Mouse (Mus musculus) liver, embryonic 16.5 days (tissue): Measurements from ENCODE around the gene 4930415O20Rik. TPM values are rescaled to one million over a fixed set of nuclear protein-coding genes. Genes with fewer than 3 reads are reported as not detected.
A peak's percentile ranks its signal among the peaks of the same experiment; 100 is the strongest.

Experiments
- ATAC-seq: fragments of 200-750 bp; cut with Nextera tagmentation; 2 replicates; pipeline ENCODE4 v1.8.0; 2017; ENCODE audit warnings: low read depth, mild to moderate bottlenecking, moderate number of reproducible peaks, moderate library complexity
- H3K27ac ChIP-seq: fragments of 300-500 bp; sonication (generic); 2 replicates; pipeline ENCODE4 v1.5.1; 2014; ENCODE audit warnings: mild to moderate bottlenecking, low read length
- H3K27me3 ChIP-seq: fragments of 300-500 bp; sonication (generic); 2 replicates; pipeline ENCODE4 v1.6.1; 2014; ENCODE audit warnings: low read depth, low read length, mixed read lengths; ENCODE audit not compliant: control insufficient read depth, insufficient read depth
- H3K36me3 ChIP-seq: fragments of 300-500 bp; sonication (generic); 2 replicates; pipeline ENCODE4 v1.6.1; 2014; ENCODE audit warnings: mild to moderate bottlenecking; ENCODE audit not compliant: control insufficient read depth, insufficient read depth
- H3K4me1 ChIP-seq: fragments of 300-500 bp; sonication (generic); 2 replicates; pipeline ENCODE4 v1.6.1; 2014; ENCODE audit warnings: low read depth, low read length, mixed read lengths; ENCODE audit not compliant: control insufficient read depth
- H3K4me2 ChIP-seq: fragments of 300-500 bp; sonication (generic); 2 replicates; pipeline ENCODE4 v1.6.1; 2014; ENCODE audit warnings: low read depth, low read length, mixed read lengths
- H3K4me3 ChIP-seq: fragments of 300-500 bp; sonication (generic); 2 replicates; pipeline ENCODE4 v1.5.1; 2014; ENCODE audit warnings: low read depth, mild to moderate bottlenecking, low read length
- H3K9ac ChIP-seq: fragments of 300-500 bp; sonication (generic); 2 replicates; pipeline ENCODE4 v1.6.1; 2014; ENCODE audit warnings: low read depth, low read length
- H3K9me3 ChIP-seq: fragments of 300-500 bp; sonication (generic); replicated peaks from 2 replicates; pipeline ENCODE4 v1.6.1; 2016; ENCODE audit warnings: low read length; ENCODE audit not compliant: control insufficient read depth
- WGBS: fragments of 180-500 bp; shearing (Covaris S2); extraction: QIAGEN DNeasy Blood & Tissue Kit; methylation state at CpG from one replicate; pipeline ENCODE4 v1.1.7; 2014; ENCODE audit not compliant: insufficient replicate concordance; 5-methylcytosine and 5-hydroxymethylcytosine counted together
- polyA plus RNA-seq: library from polyadenylated mRNA; unstranded; fragments of >200 nt; fragmentation: Nextera tagmentation; extraction: Ambion mirVana; gene quantifications from 2 replicates; pipeline ENCODE4 v1.2.1, GENCODE M21; 2015

Gene 4930415O20Rik
- polyA plus RNA-seq, 1 experiment from 2014 or later = not detected

DNA sequence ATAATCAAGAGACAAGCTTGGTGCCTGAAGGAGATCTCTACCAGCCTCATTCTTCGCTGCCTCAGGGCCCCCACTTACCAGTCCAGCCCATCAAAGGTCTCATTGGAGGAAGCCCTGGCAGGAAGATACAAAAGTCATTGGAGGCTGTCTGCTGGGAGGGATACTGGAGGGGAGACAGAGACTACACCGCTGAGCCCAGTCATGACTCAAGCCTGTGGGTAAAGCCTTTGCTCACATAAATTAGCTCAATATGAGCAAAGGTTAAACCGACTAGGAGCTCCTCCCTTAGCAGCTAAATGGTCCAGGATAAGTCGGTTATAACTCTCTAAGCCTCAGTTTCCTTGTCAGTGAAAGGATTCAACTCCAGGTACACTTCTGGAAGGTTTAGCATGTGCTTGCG lies 24.2 kb downstream of the 4930415O20Rik start:
- 81% methylated on average over 5 of the region's 5 CpGs for WGBS
- H3K4me3 ChIP-seq = no peak overlapping the region
- H3K27ac ChIP-seq = no peak overlapping the region
- H3K4me2 ChIP-seq = no peak overlapping the region
- H3K9ac ChIP-seq = no peak overlapping the region
- H3K9me3 ChIP-seq = no peaks in the 10 kb centered on the region
- no peak for ATAC-seq
- no peaks in the 10 kb centered on the region for H3K27me3 ChIP-seq
- no peaks in the 10 kb centered on the region; the same call in 1 of the 2 replicates for H3K4me1 ChIP-seq
- H3K36me3 ChIP-seq = peaks cover 69% of the 10 kb centered on the region

DNA sequence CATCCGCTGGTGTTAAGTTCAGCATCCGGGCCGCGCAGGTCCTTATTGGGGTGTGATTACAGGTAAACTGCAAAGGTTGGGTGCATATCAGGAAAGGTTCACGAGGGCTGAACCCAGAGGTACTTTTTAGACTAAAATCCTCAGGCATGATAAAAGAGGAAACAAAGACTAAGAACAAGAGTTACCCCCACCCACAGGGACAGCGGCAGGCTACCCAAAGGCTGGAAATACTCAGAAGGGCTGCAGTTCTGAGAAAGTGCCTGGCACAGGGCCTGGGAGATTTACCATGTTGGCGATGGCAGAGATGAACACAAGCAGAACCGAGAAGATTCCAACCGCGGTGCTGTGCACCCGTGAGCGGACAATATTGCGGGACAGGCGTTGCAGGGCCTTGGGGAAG lies 25.8 kb downstream of the 4930415O20Rik start:
- Histone ChIP-seq H3K36me3 (peaks cover 76% of the 10 kb centered on the region), H3K9ac (no peak overlapping the region), H3K27ac (no peak overlapping the region), H3K4me1 (peaks cover 6% of the 10 kb centered on the region), H3K4me2 (no peak overlapping the region), H3K4me3 (no peak overlapping the region), H3K27me3 (no peaks in the 10 kb centered on the region), H3K9me3 (no peaks in the 10 kb centered on the region)
- ATAC-seq = no peak
- WGBS = 91% methylated on average over 14 of the region's 14 CpGs

DNA sequence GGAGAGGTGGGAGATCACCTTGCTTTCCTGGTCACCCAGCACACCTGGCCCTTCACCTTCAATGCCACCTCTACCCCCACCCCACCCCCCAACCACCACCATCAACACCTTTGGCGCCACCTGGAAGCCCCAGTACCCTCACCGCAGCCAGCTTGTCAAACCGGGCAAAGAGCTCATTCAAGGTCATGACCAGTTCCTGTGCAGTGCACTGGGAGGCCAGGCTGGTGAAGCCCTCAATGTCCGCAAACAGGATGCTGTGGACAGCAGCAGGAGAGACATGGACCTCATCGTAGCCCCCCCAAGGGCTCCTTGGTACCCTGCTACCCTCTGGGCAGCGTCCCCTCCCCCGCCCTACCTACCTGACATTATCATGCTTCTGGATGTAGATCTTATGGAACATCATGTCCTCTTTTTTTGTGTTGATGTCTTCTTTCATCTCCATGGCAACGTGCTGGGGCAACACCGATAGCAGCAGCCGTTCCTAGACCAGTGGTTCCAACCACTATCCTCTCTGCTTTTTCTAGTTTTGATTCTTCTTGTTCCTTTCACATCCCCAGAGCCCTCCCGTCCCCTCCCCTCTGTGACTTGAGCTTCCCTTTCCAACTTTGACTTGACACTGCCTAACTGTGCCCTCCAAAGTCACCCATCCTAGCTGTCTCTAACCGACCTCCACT lies 29.4 kb downstream of the 4930415O20Rik start:
- ATAC-seq = no peak
- Histone ChIP-seq H3K27me3 (no peaks in the 10 kb centered on the region), H3K36me3 (peaks cover 56% of the 10 kb centered on the region), H3K4me1 (peaks cover 40% of the 10 kb centered on the region), H3K27ac (no peak overlapping the region), H3K9me3 (no peaks in the 10 kb centered on the region), H3K4me3 (no peak overlapping the region), H3K9ac (no peak overlapping the region), H3K4me2 (no peak overlapping the region)
- 82% methylated on average over 12 of the region's 12 CpGs for WGBS

DNA sequence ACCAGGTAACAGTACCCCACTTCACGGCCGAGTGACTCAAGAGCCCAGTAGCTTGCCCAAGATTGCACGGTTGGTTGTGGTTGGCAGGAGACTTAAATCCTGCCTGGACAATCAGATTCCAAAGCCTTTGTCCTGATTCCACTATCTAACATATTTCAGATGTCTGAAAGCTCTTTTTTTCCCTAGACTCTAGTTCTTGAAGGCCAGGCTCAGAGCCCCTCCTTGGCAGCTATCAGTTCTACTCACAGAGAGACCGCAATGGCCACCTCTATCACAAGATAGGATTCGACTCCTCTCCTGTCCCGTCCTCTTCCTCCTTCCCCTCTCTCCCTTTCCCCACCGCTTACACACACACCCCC lies 31.0 kb downstream of the 4930415O20Rik start:
- Histone ChIP-seq H3K4me3 (peak overlapping the region; percentile 63), H3K4me2 (peak overlapping the region; percentile 86), H3K9ac (peak overlapping the region; percentile 79), H3K9me3 (no peaks in the 10 kb centered on the region), H3K27me3 (no peaks in the 10 kb centered on the region), H3K27ac (peak overlapping the region; percentile 90), H3K4me1 (peaks cover 53% of the 10 kb centered on the region), H3K36me3 (peaks cover 43% of the 10 kb centered on the region)
- 0 out of 2 replicates have a peak, but pooled peaks have one; percentile 10 for ATAC-seq
- WGBS = 33% methylated on average over 7 of the region's 7 CpGs

DNA sequence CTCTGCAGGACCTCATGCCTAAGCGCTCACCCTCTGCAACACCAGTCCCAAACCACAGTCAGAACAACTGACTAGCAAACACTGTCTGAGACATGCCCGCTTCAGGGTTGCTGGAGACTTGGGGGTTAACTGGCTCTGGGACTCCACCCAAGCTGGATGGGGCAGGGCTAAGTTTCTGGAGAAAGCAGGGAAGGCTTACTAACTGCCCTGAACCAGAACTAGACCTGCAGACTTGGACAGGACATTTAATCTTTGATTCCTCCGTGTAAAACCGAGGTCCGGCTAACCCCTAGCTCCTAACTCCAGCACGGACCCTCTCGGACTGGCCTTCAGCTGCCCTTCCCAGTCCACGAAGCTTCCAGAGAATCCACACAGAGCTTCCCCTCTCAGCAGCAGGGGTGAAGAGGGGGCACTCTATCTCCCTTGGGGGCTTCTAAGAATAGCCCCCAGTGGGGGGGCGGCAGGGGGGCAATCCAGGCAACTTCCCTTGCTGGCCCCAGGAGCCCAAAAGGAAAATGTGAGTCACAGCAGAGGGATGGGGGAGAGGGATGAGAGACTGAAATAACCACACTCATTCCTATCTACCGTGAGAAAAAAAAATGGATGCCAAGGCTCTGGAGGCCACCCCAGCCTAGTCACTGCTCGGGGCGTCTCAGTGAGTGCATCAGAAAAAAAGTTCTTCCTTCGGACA lies 31.5 kb downstream of the 4930415O20Rik start:
- Histone ChIP-seq H3K36me3 (peaks cover 38% of the 10 kb centered on the region), H3K4me2 (peak overlapping the region; percentile 86), H3K4me1 (peaks cover 58% of the 10 kb centered on the region), H3K9ac (peak overlapping the region; percentile 79), H3K27ac (peak overlapping the region; percentile 90), H3K4me3 (peak overlapping the region; percentile 63), H3K9me3 (no peaks in the 10 kb centered on the region), H3K27me3 (no peaks in the 10 kb centered on the region)
- WGBS = 36% methylated on average over 13 of the region's 13 CpGs
- peak; percentile 59 for ATAC-seq

DNA sequence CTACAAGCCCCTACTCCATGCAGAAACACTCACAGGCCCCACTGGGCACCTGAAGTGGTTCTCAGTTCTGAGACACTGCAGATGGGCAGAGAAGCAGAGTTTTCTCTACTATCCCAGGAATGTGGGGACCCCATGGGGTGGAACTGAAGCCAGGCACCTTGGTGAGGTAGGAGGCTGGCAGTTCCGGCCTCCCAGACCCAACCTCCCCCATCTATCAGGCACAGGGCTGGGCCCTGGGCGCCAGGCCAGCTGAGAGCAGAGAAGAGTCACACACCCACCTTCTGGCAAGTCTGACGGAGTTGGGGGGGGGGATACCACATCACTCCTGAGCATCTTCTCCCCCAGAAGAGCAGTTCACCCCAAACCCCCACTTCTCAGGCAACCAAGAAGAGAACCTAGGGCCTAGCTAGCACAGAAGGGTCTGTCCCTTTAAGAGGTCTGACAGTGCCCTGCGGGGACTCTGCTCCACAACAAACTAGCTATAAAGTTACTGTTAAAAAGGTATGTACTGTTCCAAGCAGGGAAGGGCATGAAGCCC lies 32.2 kb downstream of the 4930415O20Rik start:
- Histone ChIP-seq H3K4me1 (peaks cover 65% of the 10 kb centered on the region), H3K36me3 (peaks cover 32% of the 10 kb centered on the region), H3K9me3 (no peaks in the 10 kb centered on the region), H3K9ac (peak overlapping the region; percentile 79), H3K4me2 (peak overlapping the region; percentile 86), H3K4me3 (peak overlapping the region; percentile 63), H3K27me3 (no peaks in the 10 kb centered on the region), H3K27ac (peak overlapping the region; percentile 90)
- WGBS = 18% methylated on average over 4 of the region's 4 CpGs
- peak; percentile 27 for ATAC-seq

DNA sequence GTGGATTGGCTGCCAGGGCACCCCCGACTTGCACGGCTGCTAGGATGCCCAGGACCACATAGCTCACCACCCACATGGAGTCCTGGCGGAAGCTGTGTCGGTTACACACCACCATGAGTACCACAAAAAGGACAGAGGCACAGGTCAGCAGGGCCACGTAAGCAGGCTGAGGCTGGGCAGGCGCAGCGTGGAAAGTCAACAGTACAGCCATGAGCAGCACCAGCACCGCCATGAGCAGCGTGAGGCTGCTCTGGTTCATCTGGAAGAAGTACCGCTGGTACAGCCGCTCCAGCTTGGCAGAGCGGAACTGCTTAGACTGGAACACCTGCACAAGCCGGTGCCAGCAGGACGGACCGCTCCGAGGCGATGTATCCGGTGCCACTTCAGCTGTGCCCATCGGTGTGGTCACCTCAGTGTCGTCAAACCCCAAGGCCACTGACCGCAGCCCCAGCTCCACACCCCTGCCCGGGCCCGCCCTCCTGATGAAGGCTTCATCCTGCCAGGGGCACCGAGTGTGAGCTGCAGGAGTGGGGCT lies 33.3 kb downstream of the 4930415O20Rik start:
- Histone ChIP-seq H3K4me3 (no peak overlapping the region), H3K27ac (peak overlapping the region; percentile 27; the same call in 1 of the 2 replicates), H3K27me3 (no peaks in the 10 kb centered on the region), H3K9me3 (no peaks in the 10 kb centered on the region), H3K4me1 (peaks cover 73% of the 10 kb centered on the region), H3K4me2 (no peak overlapping the region), H3K9ac (no peak overlapping the region), H3K36me3 (peaks cover 23% of the 10 kb centered on the region)
- WGBS = 88% methylated on average over 24 of the region's 24 CpGs
- no peak for ATAC-seq

DNA sequence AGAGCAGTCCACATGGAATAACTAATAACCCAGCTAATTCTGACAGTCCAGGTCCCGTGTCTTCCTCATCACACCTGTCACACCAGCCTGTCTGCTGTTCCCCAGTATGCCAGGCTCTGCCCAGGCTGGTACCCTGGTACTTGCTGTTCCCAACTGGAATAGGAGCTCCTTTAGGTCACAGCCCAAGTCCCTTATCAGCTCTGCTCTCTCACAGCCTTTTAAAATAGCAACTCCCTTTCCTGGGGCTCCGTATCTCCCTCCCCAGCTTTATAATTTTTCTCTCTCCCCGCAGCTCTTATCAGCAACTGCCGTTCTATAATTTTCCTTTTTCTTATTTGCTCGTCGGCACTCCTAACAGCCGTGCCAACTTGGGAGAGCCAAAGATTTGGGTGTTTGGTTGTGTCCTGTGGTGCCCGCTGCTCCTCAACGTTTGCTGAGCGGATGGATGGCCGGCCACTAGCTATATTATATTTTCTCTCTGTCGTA lies 35.3 kb downstream of the 4930415O20Rik start:
- 17% methylated on average over 12 of the region's 12 CpGs for WGBS
- peaks cover 9% of the 10 kb centered on the region for H3K36me3 ChIP-seq
- peak overlapping the region; percentile 95 for H3K9ac ChIP-seq
- ATAC-seq = peak; percentile 77
- H3K4me3 ChIP-seq = peak overlapping the region; percentile 84
- H3K4me1 ChIP-seq = peaks cover 84% of the 10 kb centered on the region
- H3K9me3 ChIP-seq = no peaks in the 10 kb centered on the region
- H3K27ac ChIP-seq = peak overlapping the region; percentile 97
- no peaks in the 10 kb centered on the region; the same call in 1 of the 2 replicates for H3K27me3 ChIP-seq
- H3K4me2 ChIP-seq = peak overlapping the region; percentile 98
